ENCODE assay signal across 10 mouse cellular contexts in genomic region chr5:124176726-124177132, GRCm38 (mm10).
DNase-seq lines count a peak whose midpoint lies in the region; ATAC-seq and TF ChIP-seq lines count a peak whose summit lies in the region.
"Had no signal": no experiment of that assay in that cellular context is flagged by ENCODE, and none has a peak within 500 bp of the region (broad histone marks: within the 10 kb centered on the region; RNA-seq: fewer than 3 reads in every experiment).

No protein-coding gene starts in this region.

- H3K27ac ChIP-seq in heart, postnatal 0 days (ENCODE audit: low read depth), result peak overlapping the region; percentile 37; the same call in 1 of the 2 replicates
- peak overlapping the region; percentile 61 for H3K27ac ChIP-seq in hindbrain, embryonic 11.5 days (ENCODE audit: low read depth, low read length)
- H3K27ac ChIP-seq in midbrain, embryonic 12.5 days (replicated peaks), result peak overlapping the region; percentile 60
- H3K27ac ChIP-seq in intestine, postnatal 0 days (ENCODE audit: low read depth, low read length), result no peak overlapping the region

- no peak for TF ChIP-seq POLR2A in brain, embryonic 14.5 days (IDR thresholded peaks at IDR 0.05; ENCODE audit: borderline replicate concordance, extremely low read depth, insufficient read depth, insufficient read length, poor library complexity, severe bottlenecking)

- H3K4me1 ChIP-seq in heart, postnatal 0 days (ENCODE audit: control insufficient read depth, insufficient read depth), result peaks cover 33% of the 10 kb centered on the region
- H3K4me1 ChIP-seq in hindbrain, embryonic 11.5 days (replicated peaks; ENCODE audit: control insufficient read depth, insufficient read depth, low read length), result peaks cover 13% of the 10 kb centered on the region
- H3K4me1 ChIP-seq in midbrain, embryonic 12.5 days, result peaks cover 36% of the 10 kb centered on the region
- no peaks in the 10 kb centered on the region for H3K4me1 ChIP-seq in intestine, postnatal 0 days (replicated peaks; ENCODE audit: control insufficient read depth, insufficient read depth, low read length)

- DNase-seq in heart, postnatal 0 days (ENCODE audit: low spot score), result no peak
- DNase-seq in heart, adult 11 months, result no peak
- peak; percentile 96 for DNase-seq in brain, embryonic 14.5 days (ENCODE audit: low read depth)
- peak; percentile 65 for DNase-seq in hindbrain, embryonic 11.5 days (ENCODE audit: low spot score)
- no peak for DNase-seq in frontal cortex, postnatal 25 days (ENCODE audit: low spot score in 2 of 2)
- no peak for DNase-seq in spleen, postnatal 4 days (ENCODE audit: low spot score in 2 of 2)
- DNase-seq: thymus, postnatal 14 days had no signal

- no peak for ATAC-seq in heart, postnatal 0 days (ENCODE audit: insufficient read depth, low read depth)
- peak; percentile 72 for ATAC-seq in hindbrain, embryonic 11.5 days (ENCODE audit: low FRiP score)
- peak; percentile 74 for ATAC-seq in midbrain, embryonic 12.5 days (ENCODE audit: low FRiP score, low read depth)
- ATAC-seq in intestine, postnatal 0 days, result no peak

- no peaks in the 10 kb centered on the region for H3K9me3 ChIP-seq in heart, postnatal 0 days (replicated peaks; ENCODE audit: control insufficient read depth, low read length)
- H3K9me3 ChIP-seq in hindbrain, embryonic 11.5 days (ENCODE audit: control insufficient read depth, low read length), result no peaks in the 10 kb centered on the region
- no peaks in the 10 kb centered on the region for H3K9me3 ChIP-seq in midbrain, embryonic 12.5 days
- H3K9me3 ChIP-seq in intestine, postnatal 0 days (ENCODE audit: control insufficient read depth), result no peaks in the 10 kb centered on the region
- H3K9me3 ChIP-seq: G1E had no signal

- no peak overlapping the region for H3K4me3 ChIP-seq in heart, postnatal 0 days (ENCODE audit: low read depth, low read length)
- no peak overlapping the region for H3K4me3 ChIP-seq in hindbrain, embryonic 11.5 days (ENCODE audit: low read depth, low read length)
- H3K4me3 ChIP-seq in midbrain, embryonic 12.5 days, result no peak overlapping the region
- no peak overlapping the region for H3K4me3 ChIP-seq in intestine, postnatal 0 days (ENCODE audit: low read depth, low read length)

- no peaks in the 10 kb centered on the region for H3K36me3 ChIP-seq in heart, postnatal 0 days (replicated peaks; ENCODE audit: control insufficient read depth, insufficient read depth, low read length)
- no peaks in the 10 kb centered on the region for H3K36me3 ChIP-seq in hindbrain, embryonic 11.5 days (ENCODE audit: control insufficient read depth, insufficient read depth, low read length)
- H3K36me3 ChIP-seq in midbrain, embryonic 12.5 days, result no peaks in the 10 kb centered on the region
- H3K36me3 ChIP-seq in intestine, postnatal 0 days (ENCODE audit: control insufficient read depth, insufficient read depth), result no peaks in the 10 kb centered on the region

- no peaks in the 10 kb centered on the region for H3K27me3 ChIP-seq in heart, postnatal 0 days (ENCODE audit: control insufficient read depth, insufficient read depth, low read length)
- no peaks in the 10 kb centered on the region for H3K27me3 ChIP-seq in hindbrain, embryonic 11.5 days (ENCODE audit: control insufficient read depth, insufficient read depth, low read length)
- H3K27me3 ChIP-seq in midbrain, embryonic 12.5 days, result 0 out of 2 replicates have a peak, but pooled peaks cover 4% of the 10 kb centered on the region
- H3K27me3 ChIP-seq in intestine, postnatal 0 days (replicated peaks; ENCODE audit: control insufficient read depth, insufficient read depth, low read length), result no peaks in the 10 kb centered on the region

- WGBS in heart, postnatal 0 days, result 45% methylated on average over 7 of the region's 7 CpGs
- 7% methylated on average over 7 of the region's 7 CpGs for WGBS in hindbrain, embryonic 11.5 days
- 6% methylated on average over 7 of the region's 7 CpGs for WGBS in midbrain, embryonic 12.5 days
- 53% methylated on average over 7 of the region's 7 CpGs for WGBS in intestine, postnatal 0 days

- no peak for TF ChIP-seq EP300 in heart, postnatal 0 days (IDR thresholded peaks at IDR 0.05; ENCODE audit: low read depth)

- TF ChIP-seq CTCF in heart, postnatal 0 days (IDR thresholded peaks at IDR 0.05; ENCODE audit: low read depth), result no peak
- TF ChIP-seq CTCF in brain, embryonic 14.5 days (IDR thresholded peaks at IDR 0.05; ENCODE audit: borderline replicate concordance, extremely low read depth, insufficient read depth, insufficient read length), result no peak
- TF ChIP-seq CTCF in intestine, postnatal 0 days (IDR thresholded peaks at IDR 0.05; ENCODE audit: low read depth), result no peak

- no peak overlapping the region for H3K9ac ChIP-seq in heart, postnatal 0 days (replicated peaks; ENCODE audit: low read depth, low read length)
- no peak overlapping the region for H3K9ac ChIP-seq in hindbrain, embryonic 11.5 days (ENCODE audit: low read depth, low read length)
- no peak overlapping the region for H3K9ac ChIP-seq in midbrain, embryonic 12.5 days (replicated peaks)
- H3K9ac ChIP-seq in intestine, postnatal 0 days (ENCODE audit: low read depth, low read length), result no peak overlapping the region

- no peak overlapping the region for H3K4me2 ChIP-seq in heart, postnatal 0 days (ENCODE audit: low read depth, low read length)
- no peak overlapping the region; the same call in 1 of the 2 replicates for H3K4me2 ChIP-seq in hindbrain, embryonic 11.5 days (replicated peaks; ENCODE audit: low read depth, low read length)
- H3K4me2 ChIP-seq in midbrain, embryonic 12.5 days (replicated peaks), result peak overlapping the region; percentile 12; the same call in 1 of the 2 replicates
- no peak overlapping the region for H3K4me2 ChIP-seq in intestine, postnatal 0 days (replicated peaks; ENCODE audit: low read depth)

Comparison
In these comparisons a context has a peak if more than half of its experiments do, and no peak if none do; other contexts are left out.
1. ATAC-seq: peak in hindbrain, embryonic 11.5 days (single experiment) and midbrain, embryonic 12.5 days (single experiment); none in heart, postnatal 0 days (single experiment) and intestine, postnatal 0 days (single experiment).
2. DNase-seq: peak in brain, embryonic 14.5 days (single experiment) and hindbrain, embryonic 11.5 days (single experiment); none in heart, postnatal 0 days (single experiment), heart, adult 11 months (single experiment), frontal cortex, postnatal 25 days (0 of 2) and spleen, postnatal 4 days (0 of 2).